Mouse (Mus musculus) erythroblast, embryonic 14.5 days (primary cell): ENCODE data around the gene Sar1a. TPM values are rescaled to one million over a fixed set of nuclear protein-coding genes. Genes with fewer than 3 reads are reported as not detected.

Experiments
- H3K27me3 ChIP-seq: 2 replicates; pipeline ENCODE4 v1.6.1; 2012; ENCODE audit warnings: inconsistent platforms; ENCODE audit not compliant: control insufficient read depth
- H3K36me3 ChIP-seq: 2 replicates; pipeline ENCODE4 v1.6.1; 2012; ENCODE audit warnings: mild to moderate bottlenecking, inconsistent platforms; ENCODE audit not compliant: control insufficient read depth
- H3K4me1 ChIP-seq: 2 replicates; pipeline ENCODE4 v1.6.1; 2012; ENCODE audit warnings: inconsistent platforms; ENCODE audit not compliant: control insufficient read depth
- H3K4me3 ChIP-seq: replicated peaks from 2 replicates; pipeline ENCODE3; 2012; ENCODE audit warnings: moderate library complexity, mild to moderate bottlenecking, inconsistent platforms
- H3K9me3 ChIP-seq: 2 replicates; pipeline ENCODE4 v1.6.1; 2012; ENCODE audit warnings: low read length, inconsistent platforms, mixed read lengths; ENCODE audit not compliant: control insufficient read depth
- GATA1 ChIP-seq: IDR thresholded peaks from 2 replicates; pipeline ENCODE4 v1.6.1; 2012; ENCODE audit warnings: low read length, inconsistent platforms, mixed read lengths
- TAL1 ChIP-seq: IDR thresholded peaks from 3 replicates; pipeline ENCODE4 v1.6.1; 2012; ENCODE audit warnings: low read length, inconsistent platforms, mixed read lengths
- polyA plus RNA-seq: library from polyadenylated mRNA; stranded (reverse); fragments of >175 nt; gene quantifications from 2 replicates; pipeline ENCODE4 v1.2.3, GENCODE M21; 2012

Gene Sar1a
- polyA plus RNA-seq, 1 experiment = 2.9 TPM

- Histone ChIP-seq H3K4me1 (peaks cover 18% of the 10 kb centered on the region), H3K4me3 (no peak overlapping the region), H3K27me3 (no peaks in the 10 kb centered on the region), H3K9me3 (no peaks in the 10 kb centered on the region), H3K36me3 (peaks cover 84% of the 10 kb centered on the region)
- TF ChIP-seq TAL1 (no peak), GATA1 (no peak)
Observed at GRCm38 (mm10) chr10:61669896-61670295, 10.2 kb upstream of the Sar1a start.

- Histone ChIP-seq H3K27me3 (no peaks in the 10 kb centered on the region), H3K36me3 (peaks cover 77% of the 10 kb centered on the region), H3K4me1 (peaks cover 22% of the 10 kb centered on the region), H3K4me3 (no peak overlapping the region), H3K9me3 (no peaks in the 10 kb centered on the region)
- TF ChIP-seq GATA1 = no peak
- TF ChIP-seq TAL1 = no peak
Observed at GRCm38 (mm10) chr10:61670758-61671157, 9.3 kb upstream of the Sar1a start.

GRCm38 (mm10) chr10:61675935-61676334 lies 4.2 kb upstream of the Sar1a start:
- H3K4me3 ChIP-seq = no peak overlapping the region
- no peaks in the 10 kb centered on the region for H3K9me3 ChIP-seq
- H3K27me3 ChIP-seq = no peaks in the 10 kb centered on the region

DNA sequence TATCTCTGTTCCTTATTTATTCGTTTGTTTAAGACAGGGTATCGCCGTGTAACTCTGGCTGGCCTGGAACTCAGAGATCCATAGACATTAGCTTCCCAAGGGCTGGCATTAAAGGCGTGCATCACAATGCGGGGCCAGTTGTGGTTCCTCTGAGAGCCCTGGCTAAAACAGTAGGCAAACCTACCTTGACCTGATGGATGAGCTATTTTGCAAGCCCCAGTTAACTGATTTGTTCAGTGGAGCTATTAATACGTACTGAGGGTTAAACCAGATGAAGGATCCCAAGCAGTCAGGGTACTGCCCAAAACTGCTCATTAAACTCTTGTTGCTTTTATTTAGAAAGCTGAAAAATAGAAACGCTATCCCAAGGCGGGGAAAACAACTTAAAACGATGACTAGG lies 554 bp upstream of the Sar1a start:
- no peak for TF ChIP-seq TAL1
- TF ChIP-seq GATA1 = no peak
- Histone ChIP-seq H3K4me1 (peaks cover 42% of the 10 kb centered on the region), H3K27me3 (no peaks in the 10 kb centered on the region), H3K4me3 (peak overlapping the region; percentile 78), H3K9me3 (no peaks in the 10 kb centered on the region), H3K36me3 (peaks cover 25% of the 10 kb centered on the region)

More at GRCm38 (mm10) chr10:61675935-61676334, 4.2 kb upstream of the Sar1a start:
- TF ChIP-seq GATA1 = no peak
- no peak for TF ChIP-seq TAL1
- Histone ChIP-seq H3K4me1 (peaks cover 27% of the 10 kb centered on the region), H3K36me3 (peaks cover 35% of the 10 kb centered on the region)

DNA sequence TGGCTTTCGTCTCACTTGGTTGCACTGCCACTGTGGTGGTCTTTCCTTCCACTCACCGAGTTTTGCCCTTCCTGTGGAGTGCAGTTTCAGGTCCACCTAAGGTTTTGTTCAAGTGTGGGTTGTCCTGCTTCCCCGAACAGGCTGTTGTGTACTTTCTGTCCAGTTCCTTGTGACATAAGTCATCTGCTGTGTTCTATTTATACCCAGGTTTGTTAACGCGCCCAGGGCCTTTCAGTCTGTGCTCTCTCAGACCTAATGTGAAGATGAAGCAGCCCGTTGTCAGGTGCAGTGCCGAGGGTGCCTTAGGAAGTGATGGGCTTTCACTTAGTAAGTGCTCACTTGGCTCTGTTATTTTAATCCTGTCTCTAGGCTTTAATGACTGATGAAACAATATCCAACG lies 9.3 kb downstream of the Sar1a start:
- Histone ChIP-seq H3K27me3 (no peaks in the 10 kb centered on the region), H3K9me3 (no peaks in the 10 kb centered on the region), H3K36me3 (peaks cover 94% of the 10 kb centered on the region), H3K4me3 (no peak overlapping the region), H3K4me1 (no peaks in the 10 kb centered on the region)
- TF ChIP-seq GATA1 = no peak

DNA sequence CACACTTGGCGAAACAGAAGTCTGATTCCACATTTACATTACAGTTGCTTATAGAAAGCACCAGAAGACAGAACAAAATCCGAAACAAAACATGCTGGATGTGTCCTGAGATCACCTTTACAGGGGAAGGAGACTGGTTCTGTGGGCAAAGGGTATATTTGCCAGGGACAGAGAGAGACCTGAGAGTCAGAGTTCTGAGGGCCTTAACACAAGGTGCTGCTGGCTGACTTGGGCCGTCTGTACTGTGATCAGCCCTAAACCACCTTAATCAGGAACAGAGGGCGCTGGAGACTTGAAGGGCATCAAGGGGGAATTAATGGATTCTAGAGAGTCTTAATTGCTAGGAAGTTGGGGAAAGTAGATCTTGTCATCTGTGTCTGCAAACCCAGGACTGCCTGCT lies 13.5 kb downstream of the Sar1a start:
- H3K27me3 ChIP-seq = no peaks in the 10 kb centered on the region
- no peak overlapping the region for H3K4me3 ChIP-seq
- peaks cover 67% of the 10 kb centered on the region for H3K36me3 ChIP-seq
- H3K4me1 ChIP-seq = peaks cover 35% of the 10 kb centered on the region
- no peaks in the 10 kb centered on the region for H3K9me3 ChIP-seq
- no peak for TF ChIP-seq TAL1
- no peak for TF ChIP-seq GATA1

DNA sequence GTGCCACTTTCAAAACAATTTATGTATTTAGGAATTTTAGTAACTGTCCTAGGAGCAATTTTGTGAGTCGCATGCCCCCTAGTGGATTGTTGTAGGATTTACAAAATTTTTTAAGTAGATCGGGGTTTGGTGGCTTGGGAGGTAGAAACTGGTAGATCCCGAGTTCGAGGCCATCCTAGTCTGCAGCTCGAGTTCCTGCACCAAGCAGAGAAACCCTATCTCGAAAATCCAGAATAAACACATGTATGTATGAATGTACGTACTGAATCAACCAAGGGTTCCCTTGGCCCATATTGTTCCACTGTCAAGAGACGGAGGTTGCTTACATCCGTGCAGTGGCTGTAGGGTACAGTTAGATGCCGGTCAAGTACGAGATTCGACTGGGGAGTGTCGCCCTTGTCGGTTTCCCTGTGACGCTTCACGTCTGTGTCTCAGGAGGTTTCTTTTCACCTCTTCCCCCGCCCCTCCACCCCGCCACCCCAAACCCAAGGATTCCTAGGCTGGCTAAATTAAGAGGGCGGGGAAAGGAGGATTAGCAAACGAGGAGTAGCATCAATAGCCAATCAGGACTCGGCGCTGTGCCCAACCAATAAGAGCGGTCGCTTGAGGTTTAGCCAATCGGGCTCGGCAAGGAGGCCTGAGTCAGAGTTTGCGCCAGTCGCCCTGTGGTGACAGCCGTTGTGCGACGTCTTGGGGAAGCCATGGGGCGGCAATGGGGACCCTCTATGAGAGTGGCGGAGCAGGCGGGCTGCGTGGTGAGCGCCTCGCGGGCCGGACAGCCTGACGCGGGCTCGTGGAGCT lies 15.0 kb downstream of the Sar1a start, which contains the start of gene Tysnd1:
Gene Tysnd1 (plus strand): TSS at position 645 of the 801 bp plus-strand sequence.
- Histone ChIP-seq H3K36me3 (peaks cover 65% of the 10 kb centered on the region), H3K27me3 (no peaks in the 10 kb centered on the region), H3K4me3 (peak within 1 kb of the TSS; percentile 73), H3K9me3 (no peaks in the 10 kb centered on the region), H3K4me1 (peaks cover 38% of the 10 kb centered on the region)
- TF ChIP-seq GATA1 = no peak
- TF ChIP-seq TAL1 = no peak

DNA sequence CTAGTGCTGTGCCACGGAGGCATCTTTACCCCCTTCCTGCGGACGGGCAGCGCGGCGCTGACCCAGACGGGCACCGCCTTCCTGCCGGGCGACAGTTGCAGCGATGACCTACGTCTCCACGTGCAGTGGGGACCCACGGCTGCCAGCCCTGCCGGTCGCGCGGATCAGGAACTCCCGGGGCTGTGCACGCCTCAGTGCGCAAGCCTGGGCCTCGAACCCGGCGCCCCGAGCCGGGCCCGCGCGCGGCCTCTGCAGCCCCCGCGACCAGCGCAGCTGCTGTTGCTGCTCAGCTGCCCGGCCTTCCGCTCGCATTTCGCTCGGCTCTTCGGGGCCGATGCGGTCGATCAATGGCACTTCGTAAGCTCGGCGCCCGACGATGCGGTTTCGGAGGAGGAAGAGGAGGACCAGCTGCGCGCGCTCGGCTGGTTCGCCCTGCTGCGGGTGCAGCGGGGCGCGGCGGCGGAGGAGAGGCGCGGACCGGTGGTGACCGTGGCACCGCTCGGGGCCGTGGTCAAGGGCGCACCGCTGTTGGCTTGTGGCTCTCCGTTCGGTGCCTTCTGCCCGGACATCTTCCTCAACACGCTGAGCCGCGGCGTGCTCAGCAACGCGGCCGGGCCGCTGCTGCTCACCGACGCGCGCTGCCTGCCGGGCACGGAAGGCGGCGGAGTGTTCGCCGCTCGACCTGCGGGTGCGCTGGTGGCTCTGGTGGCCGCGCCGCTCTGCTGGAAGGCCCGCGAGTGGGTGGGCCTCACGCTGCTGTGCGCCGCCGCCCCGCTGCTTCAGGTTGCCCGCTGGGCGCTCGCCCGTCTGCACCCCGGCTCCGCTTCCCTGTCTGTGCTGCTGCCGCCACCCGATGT lies 15.8 kb downstream of the Sar1a start:
- Histone ChIP-seq H3K36me3 (peaks cover 58% of the 10 kb centered on the region), H3K27me3 (no peaks in the 10 kb centered on the region), H3K4me1 (peaks cover 38% of the 10 kb centered on the region), H3K9me3 (no peaks in the 10 kb centered on the region), H3K4me3 (peak overlapping the region; percentile 73)
- TF ChIP-seq TAL1 = no peak
- TF ChIP-seq GATA1 = no peak

GRCm38 (mm10) chr10:61696560-61696823 lies 16.4 kb downstream of the Sar1a start:
- TF ChIP-seq TAL1 (no peak), GATA1 (no peak)
- H3K36me3 ChIP-seq = peaks cover 56% of the 10 kb centered on the region

More at GRCm38 (mm10) chr10:61696560-61696823, 16.4 kb downstream of the Sar1a start:
- H3K27me3 ChIP-seq = no peaks in the 10 kb centered on the region
- H3K4me3 ChIP-seq = peak overlapping the region; percentile 73
- H3K4me1 ChIP-seq = peaks cover 38% of the 10 kb centered on the region
- H3K9me3 ChIP-seq = no peaks in the 10 kb centered on the region
